Mouse (Mus musculus) ES-Bruce4 (cell line): ENCODE data around the gene Cstf3.

Experiments
- CTCF ChIP-seq: IDR thresholded peaks from one replicate; pipeline ENCODE4 v1.8.1; 2011; ENCODE audit warnings: low read depth, low read length
- EP300 ChIP-seq: IDR thresholded peaks from 2 replicates; pipeline ENCODE4 v1.6.1; 2011; ENCODE audit warnings: low read depth, low read length; ENCODE audit not compliant: insufficient read depth

DNA sequence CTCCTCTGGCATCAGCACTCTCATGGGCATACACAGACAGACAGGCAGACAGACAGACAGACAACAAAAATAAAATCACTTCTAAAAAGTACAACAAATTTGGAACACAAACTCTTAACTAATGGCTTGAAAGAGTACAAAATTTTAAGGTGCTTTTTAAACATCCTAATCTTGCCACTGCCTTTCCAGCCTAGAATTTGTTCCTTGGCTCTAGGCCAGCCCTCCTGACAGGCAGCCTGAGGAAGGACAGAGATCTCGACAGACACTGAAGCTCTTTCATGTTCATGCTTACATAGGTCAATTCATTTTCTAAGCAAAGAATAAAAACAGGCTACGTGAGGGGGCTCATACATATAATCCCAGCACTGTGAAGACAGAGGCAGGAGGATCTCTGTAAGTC is 102.2 kb downstream of the Cstf3 start:
- TF ChIP-seq CTCF (no peak), EP300 (no peak)
